In genomic region chr2:173085763-173086162, GRCm38 (mm10) we compare ENCODE assay signal across 17 mouse cellular contexts. TPM values are rescaled to one million over a fixed set of nuclear protein-coding genes. Genes with fewer than 3 reads are reported as not detected.
DNase-seq lines count a peak whose midpoint lies in the region; TF ChIP-seq lines count a peak whose summit lies in the region.
"Had no signal": no experiment of that assay in that cellular context is flagged by ENCODE, and none has a peak within 500 bp of the region (broad histone marks: within the 10 kb centered on the region; RNA-seq: fewer than 3 reads in every experiment).

No protein-coding gene starts in this region.

- no peaks in the 10 kb centered on the region for H3K4me1 ChIP-seq in lung, adult 2 months (ENCODE audit: control insufficient read depth, insufficient read depth, low read length)

- DNase-seq in gastrocnemius, adult 2 months, result no peak
- DNase-seq in gastrocnemius, postnatal 10 days, result no peak
- DNase-seq in spleen, adult 12 weeks (ENCODE audit: low spot score), result peak; percentile 41
- no peak for DNase-seq in spleen, postnatal 14 days (ENCODE audit: low spot score in 2 of 2)
- peak; percentile 27 to 70 for DNase-seq in natural killer cell, adult 2 months (ENCODE audit: low spot score in 2 of 2)
- DNase-seq in thymus, postnatal 36 days, result peak; percentile 88 to 95
- DNase-seq in lung, adult 2 months, result no peak
- no peak for DNase-seq in lung, adult 18-20 months
- DNase-seq: cerebellum, adult 2 months; embryo, embryonic 11 days; forebrain, postnatal 0 days; right cerebral cortex, adult 18-20 months had no signal

- 75% methylated on average over 9 of the region's 9 CpGs for WGBS in lung, adult 2 months

- no peak for TF ChIP-seq CTCF in gastrocnemius, adult 2 months (IDR thresholded peaks at IDR 0.05)
- TF ChIP-seq CTCF in lung, adult 2 months (IDR thresholded peaks at IDR 0.05; ENCODE audit: insufficient read depth, low read length), result no peak

- intact Hi-C loops in gastrocnemius, adult 2 months (cut with DNase I), result loop anchor here (10.0 kb wide), 1 partner anchor 611 kb away; the partner anchor contains the start of gene Fam209

- H3K4me3 ChIP-seq in gastrocnemius, adult 2 months, result no peak overlapping the region
- no peak overlapping the region for H3K4me3 ChIP-seq in lung, adult 2 months (replicated peaks; ENCODE audit: extremely low read depth, low read depth, low read length)

- H3K27ac ChIP-seq in gastrocnemius, adult 2 months, result peak overlapping the region; percentile 90
- H3K27ac ChIP-seq: kidney, postnatal 0 days had no signal

- TF ChIP-seq POLR2A in lung, adult 2 months (IDR thresholded peaks at IDR 0.05; ENCODE audit: borderline replicate concordance, extremely low read depth, low read depth, low read length), result no peak

RNA-seq across cellular contexts. Expression of gene Ctcfl, which starts 33.6 kb away (rescaled TPM):
- total RNA-seq in gastrocnemius, adult 2 months (2021), result under 1 TPM in 1 of 2 experiments, not detected in 1; 0.23 TPM
- not detected for total RNA-seq in gastrocnemius, postnatal 10 days (2021)
- not detected in 2 replicates for polyA plus RNA-seq in lung, adult 2 months (2012; rRNA removed)
- total RNA-seq: forebrain, postnatal 0 days; layer of hippocampus, postnatal 10 days; monocyte, adult 5-6 weeks had no signal
- polyA plus RNA-seq: brain, embryonic 14.5 days; cerebellum, adult 2 months; kidney, postnatal 0 days; lung, postnatal 0 days had no signal

Comparison
In these comparisons a context has a peak if more than half of its experiments do, and no peak if none do; other contexts are left out.
1. DNase-seq: peak in spleen, adult 12 weeks (single experiment), natural killer cell, adult 2 months (2 of 2) and thymus, postnatal 36 days (2 of 2); none in gastrocnemius, adult 2 months (single experiment), gastrocnemius, postnatal 10 days (single experiment), spleen, postnatal 14 days (0 of 2), lung, adult 2 months (single experiment) and lung, adult 18-20 months (0 of 2).